Mouse (Mus musculus) cerebellum, adult 2 months (tissue): ENCODE measurements around the gene Ccdc27.

Experiments
- CTCF ChIP-seq: fragments of 200-500 bp; IDR thresholded peaks from 2 replicates; pipeline ENCODE4 v1.5.1; 2011; ENCODE audit warnings: low read depth, mild to moderate bottlenecking, control low read depth, low read length, moderate library complexity, borderline replicate concordance; ENCODE audit not compliant: insufficient read depth
- POLR2A ChIP-seq: fragments of 200-500 bp; IDR thresholded peaks from 2 replicates; pipeline ENCODE4 v1.6.1; 2011; ENCODE audit warnings: low read length, control low read depth, borderline replicate concordance; ENCODE audit not compliant: insufficient read depth

GRCm38 (mm10) chr4:154005488-154005887, 37.0 kb downstream of the Ccdc27 start:
- no peak for TF ChIP-seq CTCF
- no peak for TF ChIP-seq POLR2A
